Mouse (Mus musculus): ENCODE measurements at regions not wholly inside any gene's neighbourhood (a gene's known extent, or its start where the extent isn't known, plus 50 kb on each side); places are given as distances from the start of the nearest gene placed in this dataset.

GRCm38 (mm10) chr3:39888376-39888775 lies 642.7 kb upstream of the Intu start:
- TF ChIP-seq CEBPB (IDR thresholded peaks at IDR 0.05; ENCODE audit: insufficient read depth, poor library complexity, severe bottlenecking) (no peak), USF1 (IDR thresholded peaks at IDR 0.05; ENCODE audit: low read depth) (no peak), E2F4 (IDR thresholded peaks at IDR 0.05; ENCODE audit: insufficient read depth) (no peak), TCF12 (IDR thresholded peaks at IDR 0.05; ENCODE audit: insufficient read depth, poor library complexity, severe bottlenecking) (no peak), MYOD1 (IDR thresholded peaks at IDR 0.05; ENCODE audit: control insufficient read depth in 1 of 3, insufficient read length in 2 of 3, low read depth in 2 of 3) (no peak), POLR2AphosphoS2 (IDR thresholded peaks at IDR 0.05; ENCODE audit: insufficient read length, low read depth) (no peak), POLR2A (IDR thresholded peaks at IDR 0.05; ENCODE audit: insufficient read length, low read depth) (no peak), MAX (IDR thresholded peaks at IDR 0.05; ENCODE audit: low read depth) (no peak), TCF3 (IDR thresholded peaks at IDR 0.05; ENCODE audit: insufficient read length, low read depth) (no peak), REST (IDR thresholded peaks at IDR 0.05; ENCODE audit: insufficient read depth, insufficient read length) (no peak), MYOG (IDR thresholded peaks at IDR 0.05; ENCODE audit: control insufficient read depth in 1 of 3, insufficient read depth in 1 of 3, insufficient read length in 2 of 3, low read depth in 2 of 3) (no peak), SRF (IDR thresholded peaks at IDR 0.05; ENCODE audit: control insufficient read depth, insufficient read length, low read depth) (no peak)

Data from myocyte (in vitro differentiated cells).